ENCODE assay signal across 9 mouse cellular contexts in the genomic region with DNA sequence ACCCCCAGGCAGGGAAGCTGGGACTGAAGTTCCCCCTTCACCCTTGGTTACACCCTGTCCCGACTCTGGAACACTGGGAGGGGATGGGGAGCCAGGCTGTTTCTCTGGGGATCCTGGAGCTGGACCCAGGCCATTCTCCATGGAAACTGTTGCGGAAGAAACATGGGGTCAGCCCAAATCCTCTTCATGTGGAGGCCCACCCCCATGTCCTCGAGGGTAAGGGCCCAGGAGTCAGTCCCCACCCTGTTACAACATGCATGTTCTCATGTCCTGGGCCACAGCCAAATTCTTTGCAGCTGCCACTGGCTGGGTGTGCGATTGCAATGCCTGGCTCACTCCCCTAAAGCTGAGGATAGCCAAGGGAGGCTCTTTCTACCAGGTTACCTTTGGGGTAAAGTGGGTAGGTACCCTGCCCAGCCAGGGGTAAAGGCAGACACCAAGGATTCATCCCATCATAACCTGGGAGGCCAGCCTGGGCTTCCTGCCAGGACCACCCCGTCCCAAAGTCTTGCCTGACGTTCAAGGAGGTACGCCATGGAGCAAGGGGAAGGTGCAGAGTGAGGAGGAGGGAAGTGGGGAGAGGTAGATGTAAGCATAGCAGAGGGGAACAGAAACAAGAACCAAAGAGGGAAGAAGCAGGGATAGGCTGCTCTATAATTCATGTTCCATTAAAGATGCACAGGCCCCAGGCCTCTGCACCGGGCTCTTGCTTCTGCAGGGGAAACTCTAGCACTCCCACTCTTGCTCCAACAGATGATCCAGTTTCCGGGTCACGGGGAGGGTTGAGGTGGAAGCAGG. TPM values are rescaled to one million over a fixed set of nuclear protein-coding genes. Genes with fewer than 3 reads are reported as not detected.
A peak's percentile ranks its signal among the peaks of the same experiment; 100 is the strongest.
DNase-seq lines count a peak whose midpoint lies in the region; ATAC-seq lines count a peak whose summit lies in the region.
"Had no signal": no experiment of that assay in that cellular context is flagged by ENCODE, and none has a peak within 500 bp of the region (broad histone marks: within the 10 kb centered on the region; RNA-seq: fewer than 3 reads in every experiment).

No protein-coding gene starts in this region.

- H3K9me3 ChIP-seq in heart, embryonic 10.5 days: no peaks in the 10 kb centered on the region
- H3K9me3 ChIP-seq in midbrain, embryonic 15.5 days: no peaks in the 10 kb centered on the region
- no peaks in the 10 kb centered on the region for H3K9me3 ChIP-seq in midbrain, embryonic 14.5 days (ENCODE audit: control insufficient read depth, low read length)
- H3K9me3 ChIP-seq in neural tube, embryonic 15.5 days (replicated peaks): no peaks in the 10 kb centered on the region

- peaks cover 42% of the 10 kb centered on the region for H3K36me3 ChIP-seq in heart, embryonic 10.5 days
- peaks cover 27% of the 10 kb centered on the region; the same call in 1 of the 2 replicates for H3K36me3 ChIP-seq in midbrain, embryonic 15.5 days (replicated peaks)
- peaks cover 44% of the 10 kb centered on the region for H3K36me3 ChIP-seq in midbrain, embryonic 14.5 days (ENCODE audit: control insufficient read depth, insufficient read depth, low read length)
- H3K36me3 ChIP-seq in neural tube, embryonic 15.5 days: peaks cover 37% of the 10 kb centered on the region

- H3K4me3 ChIP-seq in heart, embryonic 10.5 days: no peak overlapping the region; the same call in 1 of the 2 replicates
- no peak overlapping the region for H3K4me3 ChIP-seq in midbrain, embryonic 15.5 days
- H3K4me3 ChIP-seq in midbrain, embryonic 14.5 days (replicated peaks; ENCODE audit: low read depth, low read length): no peak overlapping the region
- H3K4me3 ChIP-seq in neural tube, embryonic 15.5 days (replicated peaks): no peak overlapping the region

- peak; percentile 1; the same call in 1 of the 2 replicates for ATAC-seq in midbrain, embryonic 15.5 days (replicated peaks)
- ATAC-seq in midbrain, embryonic 14.5 days (ENCODE audit: low FRiP score, low TSS enrichment): no peak
- ATAC-seq in granulocyte monocyte progenitor cell, adult 5-6 weeks (replicated peaks; ENCODE audit: poor library complexity, severe bottlenecking): peak; percentile 72
- no peak for ATAC-seq in neural tube, embryonic 15.5 days (ENCODE audit: low FRiP score)

- DNase-seq in heart, adult 11 months: peak; percentile 99
- no peak for DNase-seq in heart, embryonic 10.5 days (ENCODE audit: low spot score)
- DNase-seq in midbrain, embryonic 14.5 days: no peak
- no peak for DNase-seq in cerebellum, adult 11 months
- DNase-seq in embryo, embryonic 10.5 days (ENCODE audit: low spot score): no peak

- no peak overlapping the region for H3K4me2 ChIP-seq in midbrain, embryonic 15.5 days
- H3K4me2 ChIP-seq in midbrain, embryonic 14.5 days (ENCODE audit: low read length): no peak overlapping the region
- H3K4me2 ChIP-seq in neural tube, embryonic 15.5 days: no peak overlapping the region

- H3K9ac ChIP-seq in midbrain, embryonic 15.5 days: no peak overlapping the region
- no peak overlapping the region; the same call in 1 of the 2 replicates for H3K9ac ChIP-seq in midbrain, embryonic 14.5 days (replicated peaks; ENCODE audit: low read length)
- H3K9ac ChIP-seq in neural tube, embryonic 15.5 days (replicated peaks): no peak overlapping the region

- WGBS in heart, embryonic 10.5 days: 84% methylated on average over 10 of the region's 10 CpGs
- 84% methylated on average over 10 of the region's 10 CpGs for WGBS in midbrain, embryonic 15.5 days
- WGBS in midbrain, embryonic 14.5 days: 87% methylated on average over 10 of the region's 10 CpGs
- WGBS in neural tube, embryonic 15.5 days: 78% methylated on average over 10 of the region's 10 CpGs

- H3K27me3 ChIP-seq in heart, embryonic 10.5 days (ENCODE audit: insufficient read depth, poor library complexity, severe bottlenecking): peaks cover 13% of the 10 kb centered on the region; the same call in 1 of the 2 replicates
- H3K27me3 ChIP-seq in midbrain, embryonic 15.5 days (replicated peaks): no peaks in the 10 kb centered on the region
- no peaks in the 10 kb centered on the region for H3K27me3 ChIP-seq in midbrain, embryonic 14.5 days (ENCODE audit: control insufficient read depth, insufficient read depth, low read length)
- H3K27me3 ChIP-seq in neural tube, embryonic 15.5 days (replicated peaks): no peaks in the 10 kb centered on the region

- H3K4me1 ChIP-seq in heart, embryonic 10.5 days: peaks cover 39% of the 10 kb centered on the region
- peaks cover 26% of the 10 kb centered on the region for H3K4me1 ChIP-seq in midbrain, embryonic 15.5 days
- peaks cover 5% of the 10 kb centered on the region; the same call in 1 of the 2 replicates for H3K4me1 ChIP-seq in midbrain, embryonic 14.5 days (ENCODE audit: control insufficient read depth, insufficient read depth, low read length)
- peaks cover 52% of the 10 kb centered on the region for H3K4me1 ChIP-seq in neural tube, embryonic 15.5 days

- H3K27ac ChIP-seq in heart, embryonic 10.5 days: no peak overlapping the region
- no peak overlapping the region for H3K27ac ChIP-seq in midbrain, embryonic 15.5 days
- no peak overlapping the region for H3K27ac ChIP-seq in midbrain, embryonic 14.5 days (replicated peaks; ENCODE audit: low read depth, low read length)
- H3K27ac ChIP-seq in neural tube, embryonic 15.5 days (replicated peaks): peak overlapping the region; percentile 23; the same call in 1 of the 2 replicates

RNA-seq across cellular contexts. Expression of gene Gpr84, which starts 5.8 kb away (rescaled TPM):
- polyA plus RNA-seq in heart, embryonic 10.5 days (2016; fragmentation: Nextera tagmentation; extraction: Ambion mirVana): 0.35 TPM in 1 of 2 replicates, not detected in the other
- 0.31 and 0.34 TPM in 2 replicates for polyA plus RNA-seq in midbrain, embryonic 15.5 days (2015; fragmentation: Nextera tagmentation; extraction: Ambion mirVana)
- 0.16 and 0.26 TPM in 2 replicates for polyA plus RNA-seq in midbrain, embryonic 14.5 days (2014; fragmentation: Nextera tagmentation; extraction: Ambion mirVana)
- 0.77 and 1.0 TPM in 2 replicates for total RNA-seq in granulocyte monocyte progenitor cell, adult 5-6 weeks (2014; fragmentation: Nextera tagmentation)
- 0.77 and 1.1 TPM in 2 replicates for total RNA-seq in granulocyte monocyte progenitor cell, adult 5-6 weeks (2017)
- 0.33 and 0.60 TPM in 2 replicates for polyA plus RNA-seq in neural tube, embryonic 15.5 days (2015; fragmentation: Nextera tagmentation; extraction: Ambion mirVana)

RNA-seq across cellular contexts. Expression of gene Zfp385a, which starts 23.7 kb away (rescaled TPM):
- polyA plus RNA-seq in heart, embryonic 10.5 days (2016; fragmentation: Nextera tagmentation; extraction: Ambion mirVana): 8.9 and 15.8 TPM in 2 replicates
- polyA plus RNA-seq in midbrain, embryonic 15.5 days (2015; fragmentation: Nextera tagmentation; extraction: Ambion mirVana): 24.4 and 25.6 TPM in 2 replicates
- polyA plus RNA-seq in midbrain, embryonic 14.5 days (2014; fragmentation: Nextera tagmentation; extraction: Ambion mirVana): 18.3 and 20.9 TPM in 2 replicates
- 17.5 and 24.9 TPM in 2 replicates for total RNA-seq in granulocyte monocyte progenitor cell, adult 5-6 weeks (2014; fragmentation: Nextera tagmentation)
- total RNA-seq in granulocyte monocyte progenitor cell, adult 5-6 weeks (2017): 1.8 and 2.7 TPM in 2 replicates
- 18.6 and 19.9 TPM in 2 replicates for polyA plus RNA-seq in neural tube, embryonic 15.5 days (2015; fragmentation: Nextera tagmentation; extraction: Ambion mirVana)

RNA-seq across cellular contexts. Expression of gene Copz1, which starts 43.7 kb away (rescaled TPM):
- polyA plus RNA-seq in heart, embryonic 10.5 days (2016; fragmentation: Nextera tagmentation; extraction: Ambion mirVana): 220 and 264 TPM in 2 replicates
- 197 and 203 TPM in 2 replicates for polyA plus RNA-seq in midbrain, embryonic 15.5 days (2015; fragmentation: Nextera tagmentation; extraction: Ambion mirVana)
- 197 and 231 TPM in 2 replicates for polyA plus RNA-seq in midbrain, embryonic 14.5 days (2014; fragmentation: Nextera tagmentation; extraction: Ambion mirVana)
- total RNA-seq in granulocyte monocyte progenitor cell, adult 5-6 weeks (2014; fragmentation: Nextera tagmentation): 229 and 240 TPM in 2 replicates
- total RNA-seq in granulocyte monocyte progenitor cell, adult 5-6 weeks (2017): 80.3 and 87.2 TPM in 2 replicates
- polyA plus RNA-seq in neural tube, embryonic 15.5 days (2015; fragmentation: Nextera tagmentation; extraction: Ambion mirVana): 190 and 207 TPM in 2 replicates

RNA-seq across cellular contexts. Expression of gene Itga5, which starts 50.4 kb away (rescaled TPM):
- polyA plus RNA-seq in heart, embryonic 10.5 days (2016; fragmentation: Nextera tagmentation; extraction: Ambion mirVana): 60.6 and 98.7 TPM in 2 replicates
- 7.3 and 8.2 TPM in 2 replicates for polyA plus RNA-seq in midbrain, embryonic 15.5 days (2015; fragmentation: Nextera tagmentation; extraction: Ambion mirVana)
- polyA plus RNA-seq in midbrain, embryonic 14.5 days (2014; fragmentation: Nextera tagmentation; extraction: Ambion mirVana): 3.5 and 6.4 TPM in 2 replicates
- total RNA-seq in granulocyte monocyte progenitor cell, adult 5-6 weeks (2014; fragmentation: Nextera tagmentation): 24.7 and 29.8 TPM in 2 replicates
- total RNA-seq in granulocyte monocyte progenitor cell, adult 5-6 weeks (2017): 5.0 and 12.7 TPM in 2 replicates
- 7.2 and 12.7 TPM in 2 replicates for polyA plus RNA-seq in neural tube, embryonic 15.5 days (2015; fragmentation: Nextera tagmentation; extraction: Ambion mirVana)

RNA-seq across cellular contexts. Expression of gene Nfe2, which starts 58.0 kb away (rescaled TPM):
- polyA plus RNA-seq in heart, embryonic 10.5 days (2016; fragmentation: Nextera tagmentation; extraction: Ambion mirVana): 15.2 and 19.4 TPM in 2 replicates
- polyA plus RNA-seq in midbrain, embryonic 15.5 days (2015; fragmentation: Nextera tagmentation; extraction: Ambion mirVana): 0.63 and 0.92 TPM in 2 replicates
- 0.49 and 0.62 TPM in 2 replicates for polyA plus RNA-seq in midbrain, embryonic 14.5 days (2014; fragmentation: Nextera tagmentation; extraction: Ambion mirVana)
- total RNA-seq in granulocyte monocyte progenitor cell, adult 5-6 weeks (2014; fragmentation: Nextera tagmentation): 159 and 180 TPM in 2 replicates
- total RNA-seq in granulocyte monocyte progenitor cell, adult 5-6 weeks (2017): 112 and 174 TPM in 2 replicates
- polyA plus RNA-seq in neural tube, embryonic 15.5 days (2015; fragmentation: Nextera tagmentation; extraction: Ambion mirVana): 0.99 and 4.6 TPM in 2 replicates
- total RNA-seq: layer of hippocampus, postnatal 14 days had no signal

Comparison
In these comparisons a context has a peak if more than half of its experiments do, and no peak if none do; other contexts are left out.
1. ATAC-seq: peak in midbrain, embryonic 15.5 days (single experiment) and granulocyte monocyte progenitor cell, adult 5-6 weeks (single experiment); none in midbrain, embryonic 14.5 days (single experiment) and neural tube, embryonic 15.5 days (single experiment).